Mouse (Mus musculus): Measurements from ENCODE around the gene Notch3. TPM values are rescaled to one million over a fixed set of nuclear protein-coding genes. Genes with fewer than 3 reads are reported as not detected.
A peak's percentile ranks its signal among the peaks of the same experiment; 100 is the strongest.

Notch3 gene
- polyA plus RNA-seq, 1 experiment from 2014 or later = 8.0 TPM

- Histone ChIP-seq H3K9ac (no peak overlapping the region), H3K27me3 (replicated peaks) (no peaks in the 10 kb centered on the region), H3K27ac (ENCODE audit: poor library complexity, severe bottlenecking) (0 out of 2 replicates have a peak overlapping the region, but pooled peaks have one; percentile 5), H3K4me3 (peak overlapping the region; percentile 39), H3K4me1 (replicated peaks) (peaks cover 7% of the 10 kb centered on the region), H3K9me3 (replicated peaks) (peaks cover 8% of the 10 kb centered on the region; the same call in 1 of the 2 replicates), H3K4me2 (peak overlapping the region; percentile 68), H3K36me3 (no peaks in the 10 kb centered on the region)
- WGBS = 16% methylated on average over 1 of the region's 1 CpGs
- peak; percentile 36; the same call in 1 of the 2 replicates for ATAC-seq (ENCODE audit: insufficient number of reproducible peaks, low FRiP score)
Observed at GRCm38 (mm10) chr17:32091032-32091363, 75.7 kb downstream of the Notch3 start.

GRCm38 (mm10) chr17:32087069-32087468, 79.6 kb downstream of the Notch3 start:
- no peak for ATAC-seq (ENCODE audit: insufficient number of reproducible peaks, low FRiP score)
- Histone ChIP-seq H3K9ac (no peak overlapping the region), H3K27me3 (replicated peaks) (no peaks in the 10 kb centered on the region), H3K27ac (ENCODE audit: poor library complexity, severe bottlenecking) (no peak overlapping the region), H3K36me3 (no peaks in the 10 kb centered on the region), H3K4me2 (no peak overlapping the region), H3K4me3 (no peak overlapping the region), H3K9me3 (replicated peaks) (no peaks in the 10 kb centered on the region), H3K4me1 (replicated peaks) (peaks cover 7% of the 10 kb centered on the region)
- WGBS = 89% methylated on average over 2 of the region's 2 CpGs

GRCm38 (mm10) chr17:32083351-32083750, 83.3 kb downstream of the Notch3 start:
- ATAC-seq (ENCODE audit: insufficient number of reproducible peaks, low FRiP score) = no peak
- no peak overlapping the region for H3K4me2 ChIP-seq
- 86% methylated on average over 2 of the region's 2 CpGs for WGBS
- H3K9ac ChIP-seq = no peak overlapping the region
- H3K9me3 ChIP-seq (replicated peaks) = 0 out of 2 replicates have a peak, but pooled peaks cover 12% of the 10 kb centered on the region
- H3K27ac ChIP-seq (ENCODE audit: poor library complexity, severe bottlenecking) = no peak overlapping the region
- H3K4me1 ChIP-seq (replicated peaks) = no peaks in the 10 kb centered on the region
- H3K4me3 ChIP-seq = no peak overlapping the region
- no peaks in the 10 kb centered on the region for H3K27me3 ChIP-seq (replicated peaks)
- H3K36me3 ChIP-seq = no peaks in the 10 kb centered on the region

- no peak for ATAC-seq (ENCODE audit: insufficient number of reproducible peaks, low FRiP score)
- 7% methylated on average over 2 of the region's 2 CpGs for WGBS
- Histone ChIP-seq H3K4me2 (no peak overlapping the region), H3K9me3 (replicated peaks) (peaks cover 3% of the 10 kb centered on the region; the same call in 1 of the 2 replicates), H3K4me3 (no peak overlapping the region), H3K27ac (ENCODE audit: poor library complexity, severe bottlenecking) (no peak overlapping the region), H3K4me1 (replicated peaks) (no peaks in the 10 kb centered on the region), H3K27me3 (replicated peaks) (peaks cover 12% of the 10 kb centered on the region; the same call in 1 of the 2 replicates), H3K36me3 (no peaks in the 10 kb centered on the region), H3K9ac (no peak overlapping the region)
Observed at GRCm38 (mm10) chr17:32075164-32075563, 91.5 kb downstream of the Notch3 start.

- 55% methylated on average over 4 of the region's 4 CpGs for WGBS
- Histone ChIP-seq H3K27me3 (replicated peaks) (peaks cover 12% of the 10 kb centered on the region; the same call in 1 of the 2 replicates), H3K27ac (ENCODE audit: poor library complexity, severe bottlenecking) (no peak overlapping the region), H3K9me3 (replicated peaks) (peaks cover 8% of the 10 kb centered on the region; the same call in 1 of the 2 replicates), H3K4me3 (no peak overlapping the region), H3K4me2 (no peak overlapping the region), H3K4me1 (replicated peaks) (no peaks in the 10 kb centered on the region), H3K9ac (no peak overlapping the region), H3K36me3 (no peaks in the 10 kb centered on the region)
- ATAC-seq (ENCODE audit: insufficient number of reproducible peaks, low FRiP score) = no peak
Observed at GRCm38 (mm10) chr17:32074658-32075057, 92.0 kb downstream of the Notch3 start.

GRCm38 (mm10) chr17:32073359-32073758, 93.3 kb downstream of the Notch3 start:
- 0% methylated on average over 2 of the region's 2 CpGs for WGBS
- peaks cover 12% of the 10 kb centered on the region; the same call in 1 of the 2 replicates for H3K27me3 ChIP-seq (replicated peaks)
- H3K4me2 ChIP-seq = no peak overlapping the region
- H3K9me3 ChIP-seq (replicated peaks) = peaks cover 9% of the 10 kb centered on the region; the same call in 1 of the 2 replicates
- no peaks in the 10 kb centered on the region for H3K4me1 ChIP-seq (replicated peaks)
- H3K36me3 ChIP-seq = no peaks in the 10 kb centered on the region
- H3K4me3 ChIP-seq = no peak overlapping the region
- no peak overlapping the region for H3K9ac ChIP-seq
- H3K27ac ChIP-seq (ENCODE audit: poor library complexity, severe bottlenecking) = no peak overlapping the region
- ATAC-seq (ENCODE audit: insufficient number of reproducible peaks, low FRiP score) = no peak

Other genes starting within 250 kb of the Notch3 start
- gene Rrp1b, start 130.8 kb downstream of the Notch3 start, polyA plus RNA-seq (2016; fragmentation: Nextera tagmentation; extraction: Ambion mirVana) = 39.9 and 44.1 TPM in 2 replicates
- gene Hsf2bp, start 130.5 kb downstream of the Notch3 start, polyA plus RNA-seq (2016; fragmentation: Nextera tagmentation; extraction: Ambion mirVana) = 0.41 and 0.60 TPM in 2 replicates
- 0.09 TPM in 1 of 2 replicates, not detected in the other for gene Ephx3, start 22.7 kb upstream of the Notch3 start, polyA plus RNA-seq (2016; fragmentation: Nextera tagmentation; extraction: Ambion mirVana)
- 72.6 and 76.6 TPM in 2 replicates for gene Brd4, start 117.9 kb upstream of the Notch3 start, polyA plus RNA-seq (2016; fragmentation: Nextera tagmentation; extraction: Ambion mirVana)
- 85.1 and 88.9 TPM in 2 replicates for gene Akap8, start 154.4 kb upstream of the Notch3 start, polyA plus RNA-seq (2016; fragmentation: Nextera tagmentation; extraction: Ambion mirVana)
- 79.4 and 84.6 TPM in 2 replicates for gene Akap8l, start 183.8 kb upstream of the Notch3 start, polyA plus RNA-seq (2016; fragmentation: Nextera tagmentation; extraction: Ambion mirVana)
- 23.7 and 23.9 TPM in 2 replicates for gene Wiz, start 222.6 kb upstream of the Notch3 start, polyA plus RNA-seq (2016; fragmentation: Nextera tagmentation; extraction: Ambion mirVana)
- 0.66 and 0.95 TPM in 2 replicates for gene Rasal3, start 236.7 kb upstream of the Notch3 start, polyA plus RNA-seq (2016; fragmentation: Nextera tagmentation; extraction: Ambion mirVana)

Measured in heart, embryonic 12.5 days (tissue).